Mouse (Mus musculus) lung, postnatal 0 days (tissue): ENCODE measurements around the gene Msl1. TPM values are rescaled to one million over a fixed set of nuclear protein-coding genes. Genes with fewer than 3 reads are reported as not detected.

Source experiments
- ATAC-seq: fragments of 200-750 bp; cut with Nextera tagmentation; 2 replicates; pipeline ENCODE4 v1.8.0; 2017; ENCODE audit warnings: moderate library complexity
- DNase-seq: peaks from one replicate; pipeline ENCODE4 v3.0.0-alpha.2; 2016; ENCODE audit warnings: low spot score
- H3K27ac ChIP-seq: fragments of 300-500 bp; sonication (generic); 2 replicates; pipeline ENCODE4 v1.5.1; 2014; ENCODE audit warnings: antibody characterized with exemption, mild to moderate bottlenecking, low read length, mixed read lengths
- H3K27me3 ChIP-seq: fragments of 300-500 bp; sonication (generic); replicated peaks from 2 replicates; pipeline ENCODE4 v1.6.1; 2014; ENCODE audit warnings: low read length, mixed read lengths; ENCODE audit not compliant: insufficient read depth
- H3K36me3 ChIP-seq: fragments of 300-500 bp; sonication (generic); 2 replicates; pipeline ENCODE4 v1.6.1; 2014; ENCODE audit warnings: low read length, mixed read lengths; ENCODE audit not compliant: insufficient read depth
- H3K4me1 ChIP-seq: fragments of 300-500 bp; sonication (generic); 2 replicates; pipeline ENCODE4 v1.6.1; 2014; ENCODE audit warnings: antibody characterized with exemption, low read depth, low read length, mixed read lengths; ENCODE audit not compliant: insufficient read depth
- H3K4me2 ChIP-seq: fragments of 300-500 bp; sonication (generic); replicated peaks from 2 replicates; pipeline ENCODE4 v1.6.1; 2014; ENCODE audit warnings: low read depth, mild to moderate bottlenecking, low read length, moderate library complexity, mixed read lengths
- H3K4me3 ChIP-seq: fragments of 300-500 bp; sonication (generic); 2 replicates; pipeline ENCODE4 v1.5.1; 2014; ENCODE audit warnings: low read depth, low read length
- H3K9ac ChIP-seq: fragments of 300-500 bp; sonication (generic); replicated peaks from 2 replicates; pipeline ENCODE4 v1.6.1; 2014; ENCODE audit warnings: low read depth, mild to moderate bottlenecking
- H3K9me3 ChIP-seq: fragments of 300-500 bp; sonication (generic); 2 replicates; pipeline ENCODE4 v1.6.1; 2016; ENCODE audit warnings: low read length, mixed read lengths
- CTCF ChIP-seq: IDR thresholded peaks from 2 replicates; pipeline ENCODE4 v1.5.1; 2016; ENCODE audit warnings: antibody characterized with exemption, mild to moderate bottlenecking
- EP300 ChIP-seq: IDR thresholded peaks from 2 replicates; pipeline ENCODE4 v1.6.1; 2016; ENCODE audit warnings: antibody characterized with exemption, mild to moderate bottlenecking, control low read depth
- WGBS: fragments of 180-500 bp; shearing (Covaris S2); extraction: QIAGEN DNeasy Blood & Tissue Kit; methylation state at CpG from one replicate; pipeline ENCODE4 v1.1.7; 2014; 5-methylcytosine and 5-hydroxymethylcytosine counted together
- polyA plus RNA-seq: library from polyadenylated mRNA; unstranded; fragments of >200 nt; fragmentation: Nextera tagmentation; extraction: Ambion mirVana; gene quantifications from 2 replicates; pipeline ENCODE4 v1.2.1, GENCODE M21; 2015

The Msl1 gene
- polyA plus RNA-seq, 1 experiment from 2014 or later, result 16.3 TPM

- peak; percentile 61 for ATAC-seq
- Histone ChIP-seq H3K4me2 (no peak overlapping the region), H3K9me3 (no peaks in the 10 kb centered on the region), H3K4me1 (peaks cover 45% of the 10 kb centered on the region), H3K27me3 (no peaks in the 10 kb centered on the region), H3K36me3 (0 out of 2 replicates have a peak, but pooled peaks cover 5% of the 10 kb centered on the region), H3K9ac (no peak overlapping the region; the same call in 1 of the 2 replicates), H3K27ac (peak overlapping the region; percentile 79), H3K4me3 (no peak overlapping the region)
- DNase-seq, result peak; percentile 85
- WGBS, result 22% methylated on average over 7 of the region's 7 CpGs
- peak; percentile 99 for TF ChIP-seq CTCF
- 0 out of 2 replicates have a peak, but pooled peaks have one; percentile 6 for TF ChIP-seq EP300
Observed at GRCm38 (mm10) chr11:98754621-98755181, 40.6 kb upstream of the Msl1 start.

- no peak overlapping the region for H3K27ac ChIP-seq
- H3K9me3 ChIP-seq, result no peaks in the 10 kb centered on the region
- ATAC-seq (no peak), DNase-seq (no peak)
- H3K9ac ChIP-seq, result no peak overlapping the region
- no peak overlapping the region for H3K4me3 ChIP-seq
- H3K4me2 ChIP-seq, result no peak overlapping the region
- 95% methylated on average over 6 of the region's 6 CpGs for WGBS
- H3K4me1 ChIP-seq, result peaks cover 35% of the 10 kb centered on the region
- 0 out of 2 replicates have a peak, but pooled peaks cover 5% of the 10 kb centered on the region for H3K36me3 ChIP-seq
- H3K27me3 ChIP-seq, result no peaks in the 10 kb centered on the region
- TF ChIP-seq EP300 (no peak), CTCF (no peak)
Observed at GRCm38 (mm10) chr11:98755726-98756380, 39.5 kb upstream of the Msl1 start.

DNA sequence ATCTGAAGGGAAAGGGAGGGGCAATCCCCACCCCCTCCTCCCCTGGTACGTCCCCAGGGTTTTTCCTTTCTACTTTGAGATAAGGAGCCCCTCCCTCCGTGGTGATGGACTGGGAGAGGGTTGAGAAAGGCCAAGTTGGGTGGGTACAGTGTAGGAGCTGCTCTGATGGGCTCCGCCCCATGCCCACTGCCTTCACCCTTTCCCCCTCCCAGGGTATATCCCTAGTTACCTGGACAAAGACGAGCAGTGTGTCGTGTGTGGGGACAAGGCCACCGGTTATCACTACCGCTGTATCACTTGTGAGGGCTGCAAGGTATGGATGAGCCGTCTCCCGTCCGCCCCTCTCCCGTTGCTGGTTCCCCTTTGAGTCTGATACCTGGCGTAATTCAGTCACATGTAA, 38.6 kb upstream of the Msl1 start:
- H3K4me2 ChIP-seq, result no peak overlapping the region
- ATAC-seq (no peak), DNase-seq (no peak)
- no peak overlapping the region for H3K27ac ChIP-seq
- H3K9me3 ChIP-seq, result no peaks in the 10 kb centered on the region
- H3K4me3 ChIP-seq, result no peak overlapping the region
- H3K9ac ChIP-seq, result no peak overlapping the region
- peaks cover 26% of the 10 kb centered on the region for H3K4me1 ChIP-seq
- no peaks in the 10 kb centered on the region for H3K27me3 ChIP-seq
- TF ChIP-seq CTCF (no peak), EP300 (no peak)
- 88% methylated on average over 11 of the region's 12 CpGs for WGBS
- H3K36me3 ChIP-seq, result 0 out of 2 replicates have a peak, but pooled peaks cover 11% of the 10 kb centered on the region

DNA sequence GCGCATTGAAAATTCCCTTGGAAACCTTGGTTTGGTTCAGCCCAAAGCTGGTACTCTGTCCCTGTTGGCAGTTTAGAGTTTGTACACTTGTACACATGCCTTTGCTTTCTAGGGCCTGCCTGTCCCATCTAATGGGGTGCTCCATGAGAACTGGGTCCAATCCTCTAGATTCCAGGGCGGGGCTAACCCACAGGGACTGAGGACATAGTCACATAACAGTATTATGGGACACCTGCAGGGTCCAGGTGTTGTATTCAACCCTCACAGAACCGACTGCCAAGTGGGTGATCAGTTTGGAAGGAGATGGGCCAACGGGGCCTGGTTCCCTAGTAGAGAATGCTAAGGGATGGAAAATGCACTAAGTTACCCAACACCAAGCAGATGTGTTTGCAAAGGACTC, 33.4 kb upstream of the Msl1 start:
- H3K27ac ChIP-seq, result no peak overlapping the region

GRCm38 (mm10) chr11:98762756-98763501, 32.4 kb upstream of the Msl1 start:
- TF ChIP-seq EP300 (peak; percentile 93), CTCF (peak; percentile 72)
- no peak overlapping the region for H3K9ac ChIP-seq
- 0 out of 2 replicates have a peak, but pooled peaks cover 13% of the 10 kb centered on the region for H3K36me3 ChIP-seq
- peaks cover 14% of the 10 kb centered on the region for H3K4me1 ChIP-seq
- H3K4me3 ChIP-seq, result no peak overlapping the region
- H3K4me2 ChIP-seq, result no peak overlapping the region
- ATAC-seq, result peak; percentile 92
- peak overlapping the region; percentile 81 for H3K27ac ChIP-seq
- WGBS, result 53% methylated on average over 17 of the region's 17 CpGs
- H3K27me3 ChIP-seq, result no peaks in the 10 kb centered on the region
- no peaks in the 10 kb centered on the region for H3K9me3 ChIP-seq
- DNase-seq, result peak; percentile 96

More for the DNA sequence above, 33.4 kb upstream of the Msl1 start:
- no peak for DNase-seq
- peaks cover 7% of the 10 kb centered on the region for H3K4me1 ChIP-seq
- no peak for ATAC-seq
- H3K4me2 ChIP-seq, result no peak overlapping the region
- 90% methylated on average over 4 of the region's 4 CpGs for WGBS
- no peaks in the 10 kb centered on the region for H3K27me3 ChIP-seq
- no peak for TF ChIP-seq CTCF
- TF ChIP-seq EP300, result no peak
- H3K36me3 ChIP-seq, result 0 out of 2 replicates have a peak, but pooled peaks cover 13% of the 10 kb centered on the region
- H3K9ac ChIP-seq, result no peak overlapping the region
- no peaks in the 10 kb centered on the region for H3K9me3 ChIP-seq
- H3K4me3 ChIP-seq, result no peak overlapping the region

DNA sequence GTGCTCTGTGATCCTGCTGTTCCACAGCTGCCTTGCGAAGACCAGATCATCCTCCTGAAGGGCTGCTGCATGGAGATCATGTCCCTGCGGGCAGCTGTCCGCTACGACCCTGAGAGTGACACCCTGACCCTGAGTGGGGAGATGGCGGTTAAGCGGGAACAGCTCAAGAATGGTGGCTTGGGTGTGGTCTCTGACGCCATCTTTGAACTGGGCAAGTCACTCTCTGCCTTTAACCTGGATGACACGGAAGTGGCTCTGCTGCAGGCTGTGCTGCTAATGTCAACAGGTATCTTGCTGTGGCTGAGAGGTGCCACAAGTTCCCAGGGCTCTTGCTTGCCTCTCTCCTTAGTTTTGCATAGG, 31.8 kb upstream of the Msl1 start:
- Histone ChIP-seq H3K9me3 (no peaks in the 10 kb centered on the region), H3K27me3 (no peaks in the 10 kb centered on the region), H3K9ac (no peak overlapping the region), H3K4me1 (peaks cover 20% of the 10 kb centered on the region), H3K4me3 (no peak overlapping the region), H3K36me3 (0 out of 2 replicates have a peak, but pooled peaks cover 13% of the 10 kb centered on the region), H3K4me2 (no peak overlapping the region), H3K27ac (peak overlapping the region; percentile 81)
- ATAC-seq (peak; percentile 10), DNase-seq (no peak)
- TF ChIP-seq EP300, result no peak
- 71% methylated on average over 8 of the region's 8 CpGs for WGBS
